Mouse (Mus musculus): ENCODE measurements around the gene Myo9b.

DNA sequence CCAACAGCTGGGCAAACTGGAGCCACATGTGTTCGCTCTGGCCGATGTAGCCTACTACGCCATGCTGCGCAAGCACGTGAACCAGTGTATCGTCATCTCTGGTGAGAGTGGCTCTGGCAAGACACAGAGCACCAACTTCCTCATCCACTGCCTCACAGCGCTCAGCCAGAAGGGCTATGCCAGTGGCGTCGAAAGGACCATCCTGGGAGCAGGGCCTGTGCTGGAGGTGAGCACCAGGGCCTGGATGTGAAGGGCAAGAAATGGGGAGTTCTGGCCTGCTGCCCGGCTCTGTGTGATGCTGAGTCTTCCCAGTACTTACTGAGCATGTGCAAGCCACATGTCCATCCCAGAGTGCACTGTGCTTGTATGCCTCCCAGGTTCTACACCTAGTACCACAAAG, 18.4 kb downstream of the Myo9b start:
- TF ChIP-seq CTCF (IDR thresholded peaks at IDR 0.05; ENCODE audit: low read depth) (no peak), EP300 (optimal IDR thresholded peaks at IDR 0.05) (no peak)
